Mouse (Mus musculus): ENCODE measurements around the gene Inka2.

Inka2 gene

DNA sequence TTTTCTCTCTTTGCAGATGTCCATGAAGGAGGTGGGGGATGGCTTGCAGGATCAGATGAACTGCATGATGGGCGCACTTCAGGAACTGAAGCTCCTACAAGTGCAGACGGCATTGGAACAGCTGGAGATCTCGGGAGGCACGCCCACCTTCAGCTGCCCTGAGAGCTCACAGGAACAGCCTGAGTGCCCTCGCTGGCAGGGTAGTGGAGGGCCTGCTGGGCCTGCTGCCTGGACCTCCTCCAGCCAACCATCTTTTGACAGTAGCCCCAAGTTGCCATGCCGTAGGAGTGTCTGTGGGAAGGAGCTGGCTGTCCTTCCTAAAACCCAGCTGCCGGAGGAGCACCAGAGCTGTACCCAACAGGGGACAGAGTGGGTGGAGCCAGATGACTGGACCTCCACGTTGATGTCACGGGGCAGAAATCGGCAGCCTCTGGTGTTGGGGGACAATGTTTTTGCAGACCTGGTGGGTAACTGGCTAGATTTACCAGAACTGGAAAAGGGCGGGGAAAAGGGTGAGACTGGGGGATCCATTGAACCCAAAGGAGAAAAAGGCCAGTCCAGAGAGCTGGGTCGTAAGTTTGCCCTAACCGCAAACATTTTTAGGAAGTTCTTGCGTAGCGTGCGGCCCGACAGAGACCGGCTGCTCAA lies 12.1 kb downstream of the Inka2 start:
- in situ Hi-C loops (cut with MboI; ENCODE audit: low pct_unique_long_range_greater_than_20kb in 1 of 2, low sequenced_read_pairs in 2 of 2, unreplicated experiment in 1 of 2) = no loop called here

DNA sequence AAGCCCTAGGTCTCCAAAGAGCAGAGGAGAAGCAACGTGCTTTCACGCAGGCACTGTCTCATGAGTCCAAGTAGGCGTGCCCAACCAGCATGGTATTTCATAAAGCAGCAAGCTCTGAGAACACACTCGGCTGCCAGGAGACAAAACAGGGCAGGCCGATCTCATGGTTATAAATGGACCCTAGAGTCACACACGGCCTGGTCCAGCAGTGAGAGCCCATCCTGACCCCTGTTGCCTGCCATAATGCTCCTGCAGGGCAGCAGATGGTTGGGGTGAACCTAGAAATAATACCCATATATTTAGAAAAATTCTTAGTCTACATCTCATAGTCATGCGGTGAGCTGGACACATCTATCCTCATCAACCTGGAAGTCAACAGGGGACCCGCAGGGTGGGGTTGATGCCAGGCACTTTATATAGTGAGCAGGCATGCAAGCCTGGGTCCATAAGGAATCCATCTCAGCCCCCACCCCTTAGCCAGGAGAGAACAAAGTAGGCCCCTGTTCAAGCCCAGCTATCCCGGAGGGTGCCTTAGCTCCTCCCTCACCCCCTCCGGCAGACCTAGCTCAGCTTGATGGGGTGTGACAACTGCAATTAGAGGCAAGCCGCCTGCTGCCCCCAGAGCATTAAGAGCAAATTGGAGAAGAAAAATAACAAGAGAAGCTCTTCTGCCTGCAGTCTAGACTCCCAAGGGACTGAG lies 13.6 kb downstream of the Inka2 start:
- in situ Hi-C loops (cut with MboI; ENCODE audit: low pct_unique_long_range_greater_than_20kb in 1 of 2, low sequenced_read_pairs in 2 of 2, unreplicated experiment in 1 of 2) = no loop called here

DNA sequence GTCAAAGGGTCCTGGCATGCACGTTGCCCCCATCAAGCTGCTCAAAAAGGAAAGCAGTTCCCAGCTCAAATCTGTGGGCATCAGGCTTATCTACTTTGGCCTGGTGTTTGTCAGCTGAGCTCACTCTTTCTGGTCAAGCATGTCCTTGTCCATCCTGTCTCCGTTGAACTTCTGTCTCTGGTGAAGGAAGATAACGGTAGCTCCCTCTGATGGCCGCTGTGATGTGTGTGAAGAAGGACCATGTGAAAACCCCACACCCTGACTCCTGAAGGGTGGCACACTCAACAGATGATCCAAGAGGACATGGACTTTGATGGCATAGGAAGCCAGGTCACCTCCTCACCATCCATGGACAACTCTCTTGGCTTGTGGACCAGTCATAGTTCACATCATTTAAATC lies 14.3 kb downstream of the Inka2 start:
- in situ Hi-C loops (cut with MboI; ENCODE audit: low pct_unique_long_range_greater_than_20kb in 1 of 2, low sequenced_read_pairs in 2 of 2, unreplicated experiment in 1 of 2) = no loop called here

DNA sequence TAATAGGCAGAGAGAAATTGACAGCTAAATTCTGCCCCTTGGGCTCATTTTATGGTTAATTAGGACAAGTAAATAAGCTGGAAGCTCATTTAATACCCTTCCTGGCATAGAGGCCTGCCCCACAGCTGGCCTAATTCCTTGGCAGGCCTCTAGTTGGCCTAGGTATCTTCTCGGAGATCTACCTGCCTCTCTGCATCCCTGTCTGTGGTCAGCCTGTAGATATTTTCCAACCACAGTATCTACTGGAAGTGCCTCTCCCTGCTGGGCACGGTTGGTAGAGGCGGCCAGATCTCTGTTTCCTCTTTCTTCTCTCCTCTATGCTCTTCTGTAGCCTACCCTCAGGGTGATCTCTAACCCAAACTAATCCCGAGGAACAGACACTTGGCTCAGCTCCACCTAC lies 15.6 kb downstream of the Inka2 start:
- in situ Hi-C loops (cut with MboI; ENCODE audit: low pct_unique_long_range_greater_than_20kb in 1 of 2, low sequenced_read_pairs in 2 of 2, unreplicated experiment in 1 of 2) = no loop called here

DNA sequence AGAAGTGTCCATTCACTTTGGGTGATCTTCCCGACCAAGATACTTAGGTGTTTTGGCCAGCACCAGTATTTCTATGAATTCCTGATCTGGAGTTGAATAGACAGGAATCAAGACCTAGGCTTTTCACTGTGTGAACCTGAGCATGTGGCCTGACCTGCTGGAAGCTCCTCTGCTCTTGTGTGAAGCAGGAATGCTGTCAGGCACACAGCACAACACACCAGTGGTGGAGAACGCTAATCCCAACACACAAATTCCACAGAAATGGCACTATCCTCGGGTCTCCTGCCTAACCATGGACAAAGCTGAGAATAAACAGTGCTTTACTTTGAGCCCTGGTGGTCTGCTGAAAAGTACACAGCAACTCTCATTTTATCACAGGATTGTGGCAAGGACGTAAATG lies 16.1 kb downstream of the Inka2 start:
- in situ Hi-C loops (cut with MboI; ENCODE audit: low pct_unique_long_range_greater_than_20kb in 1 of 2, low sequenced_read_pairs in 2 of 2, unreplicated experiment in 1 of 2) = no loop called here

DNA sequence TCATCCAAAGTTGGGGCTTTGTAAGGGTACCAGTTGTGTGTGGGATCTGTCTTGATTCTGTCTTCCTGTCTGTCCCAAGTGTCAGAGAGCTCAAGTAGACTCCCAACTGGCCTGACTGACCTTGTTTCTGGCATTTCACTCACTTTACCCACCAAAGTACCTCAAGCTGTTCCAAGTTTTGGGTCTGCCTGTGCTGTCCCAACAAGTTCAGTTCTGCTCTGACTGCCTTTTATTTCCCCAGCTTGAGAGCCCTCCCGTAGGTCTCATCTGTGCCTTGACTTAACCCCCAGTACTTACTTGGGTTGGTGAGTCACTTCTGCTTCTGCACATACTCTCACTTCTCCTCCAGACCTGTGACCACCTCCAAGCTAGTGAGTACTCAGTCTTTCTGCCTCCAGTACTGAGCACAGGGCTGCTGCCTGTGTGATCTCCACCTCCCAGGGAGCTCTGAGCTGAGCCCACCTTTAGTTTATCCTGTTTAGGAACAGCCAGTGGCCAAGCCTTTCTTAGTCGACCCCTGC lies 17.3 kb downstream of the Inka2 start:
- in situ Hi-C loops (cut with MboI; ENCODE audit: low pct_unique_long_range_greater_than_20kb in 1 of 2, low sequenced_read_pairs in 2 of 2, unreplicated experiment in 1 of 2) = no loop called here

DNA sequence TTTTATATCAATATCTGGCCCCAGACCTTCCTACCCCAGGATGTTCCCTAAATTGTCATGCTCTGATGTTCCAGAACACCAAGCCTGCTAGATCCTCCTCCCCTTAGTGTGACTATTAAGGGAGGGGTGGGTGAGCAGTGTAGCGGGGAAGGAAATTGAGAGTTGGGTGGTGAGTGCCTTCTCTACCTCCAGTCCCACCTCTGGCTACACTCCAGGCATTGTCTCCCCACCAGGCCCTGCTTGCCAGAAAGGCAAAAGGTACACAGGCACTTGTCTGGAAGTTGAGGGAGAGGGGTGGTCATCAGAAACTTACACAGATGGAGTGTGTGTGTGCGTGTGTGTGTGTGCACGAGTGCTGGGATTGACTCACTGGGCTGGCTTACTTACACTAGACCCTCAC lies 18.1 kb downstream of the Inka2 start:
- in situ Hi-C loops (cut with MboI; ENCODE audit: low pct_unique_long_range_greater_than_20kb in 1 of 2, low sequenced_read_pairs in 2 of 2, unreplicated experiment in 1 of 2) = no loop called here

DNA sequence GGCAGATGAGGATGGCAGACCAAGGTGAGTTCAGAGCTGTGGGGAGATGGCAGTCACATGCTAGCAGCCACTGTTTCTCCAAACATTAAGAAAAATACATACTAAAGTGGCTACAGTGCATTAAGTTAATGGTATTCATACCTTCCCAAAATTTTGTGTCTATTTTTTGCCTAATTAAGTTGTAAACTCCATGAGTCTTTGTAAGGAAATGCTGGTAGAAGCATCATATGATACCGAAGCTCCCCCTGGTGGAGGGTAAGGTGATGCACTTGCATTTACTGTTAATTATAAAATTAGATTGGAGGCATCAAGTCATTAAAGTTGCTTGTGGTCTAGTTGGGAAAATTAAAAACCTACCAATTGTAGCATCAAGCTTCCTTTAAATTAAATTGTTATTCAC lies 21.6 kb downstream of the Inka2 start:
- in situ Hi-C loops (cut with MboI; ENCODE audit: low pct_unique_long_range_greater_than_20kb in 1 of 2, low sequenced_read_pairs in 2 of 2, unreplicated experiment in 1 of 2) = no loop called here

DNA sequence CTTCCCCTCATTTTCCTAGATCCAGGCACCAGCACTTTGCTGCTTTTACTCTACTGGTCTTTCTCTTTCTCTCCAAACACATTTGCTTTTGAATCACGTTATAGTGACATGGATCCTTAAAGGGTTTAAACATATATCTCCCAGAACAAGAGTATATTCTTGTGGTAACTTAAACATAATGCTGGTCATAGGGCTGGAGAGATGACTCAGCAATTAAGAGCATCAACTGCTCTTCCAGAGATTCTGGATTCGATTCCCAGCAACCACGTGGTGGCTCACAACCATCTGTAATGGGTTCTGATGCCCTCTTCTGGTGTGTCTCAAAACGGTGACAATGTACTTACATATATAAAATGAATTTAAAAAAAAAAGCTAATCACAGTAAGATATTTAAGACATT lies 28.0 kb downstream of the Inka2 start:
- in situ Hi-C loops (cut with MboI; ENCODE audit: low pct_unique_long_range_greater_than_20kb in 1 of 2, low sequenced_read_pairs in 2 of 2, unreplicated experiment in 1 of 2) = no loop called here

DNA sequence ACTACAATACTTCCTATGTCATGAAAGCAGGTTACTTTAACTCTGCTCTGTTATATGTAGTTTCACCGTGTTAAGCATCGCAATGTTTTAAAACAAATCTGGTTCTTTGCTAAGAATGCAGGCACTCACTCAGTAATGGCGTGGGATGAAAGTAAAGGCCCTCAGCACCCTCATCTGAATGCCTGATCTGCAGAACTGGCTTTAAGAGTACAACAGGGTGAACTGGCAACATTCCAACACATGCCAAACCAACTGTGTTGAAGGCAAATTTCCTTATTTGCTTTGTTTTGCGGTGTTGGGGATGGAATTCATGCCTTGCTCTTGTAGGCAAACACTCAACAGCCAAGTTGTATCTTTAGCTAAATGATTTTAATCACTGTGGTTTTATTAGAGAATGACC lies 29.1 kb downstream of the Inka2 start:
- in situ Hi-C loops (cut with MboI; ENCODE audit: low pct_unique_long_range_greater_than_20kb in 1 of 2, low sequenced_read_pairs in 2 of 2, unreplicated experiment in 1 of 2) = no loop called here

DNA sequence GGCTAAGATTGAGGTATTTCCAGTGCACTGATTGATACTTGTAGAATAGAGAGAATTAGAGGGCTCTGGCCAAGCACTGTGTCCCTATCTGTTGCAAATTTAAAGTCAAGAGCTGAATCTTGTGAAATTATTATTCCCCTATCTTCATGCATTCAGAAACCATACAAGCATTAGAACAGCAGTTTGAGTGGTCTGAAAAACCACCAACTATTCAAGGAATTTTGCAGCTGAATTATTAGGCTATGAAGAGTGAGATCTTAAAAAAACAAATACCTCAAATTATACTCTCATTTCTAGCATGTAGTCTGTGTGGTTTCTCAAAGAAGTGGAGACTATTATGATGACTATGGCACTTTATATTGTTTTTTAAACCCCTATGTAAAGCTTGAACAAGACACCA lies 30.9 kb downstream of the Inka2 start:
- in situ Hi-C loops (cut with MboI; ENCODE audit: low pct_unique_long_range_greater_than_20kb in 1 of 2, low sequenced_read_pairs in 2 of 2, unreplicated experiment in 1 of 2) = no loop called here

DNA sequence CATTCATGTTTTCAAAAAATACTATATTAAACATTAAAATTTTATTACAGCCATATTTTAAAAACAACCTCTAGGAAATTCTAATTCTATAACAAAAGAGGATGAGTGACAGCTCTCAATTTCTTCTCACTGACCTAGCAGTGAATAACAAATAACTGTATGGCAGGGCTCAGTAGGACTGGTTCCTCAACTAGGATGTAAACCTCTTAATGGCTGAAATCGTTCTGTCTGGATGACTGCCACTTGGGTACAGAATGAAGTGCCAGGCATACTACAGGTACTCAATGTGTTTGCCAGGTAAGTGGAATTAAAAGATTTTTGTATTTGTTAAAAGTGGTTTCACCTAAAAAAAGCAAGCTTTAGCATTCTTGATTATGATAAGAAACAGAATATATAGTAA lies 31.7 kb downstream of the Inka2 start:
- in situ Hi-C loops (cut with MboI; ENCODE audit: low pct_unique_long_range_greater_than_20kb in 1 of 2, low sequenced_read_pairs in 2 of 2, unreplicated experiment in 1 of 2) = no loop called here

DNA sequence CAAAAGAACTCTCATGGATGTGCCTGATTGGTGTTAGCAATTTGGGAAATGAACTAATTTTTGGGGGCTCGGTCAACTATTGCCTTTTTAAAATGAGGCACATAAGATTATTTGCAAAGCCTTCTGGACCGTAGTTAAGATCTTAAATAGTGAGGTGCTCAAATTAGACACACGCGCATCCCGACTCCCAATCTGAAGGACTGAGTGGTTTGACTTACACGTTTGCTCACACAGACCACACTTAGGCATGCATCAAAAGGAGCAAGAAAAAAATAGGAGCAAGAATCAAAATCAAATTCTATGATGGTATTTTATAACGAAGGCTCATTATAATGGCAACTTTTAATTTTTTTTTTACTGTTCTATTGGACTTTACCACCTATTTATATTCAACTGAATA lies 32.7 kb downstream of the Inka2 start:
- in situ Hi-C loops (cut with MboI; ENCODE audit: low pct_unique_long_range_greater_than_20kb in 1 of 2, low sequenced_read_pairs in 2 of 2, unreplicated experiment in 1 of 2) = no loop called here

DNA sequence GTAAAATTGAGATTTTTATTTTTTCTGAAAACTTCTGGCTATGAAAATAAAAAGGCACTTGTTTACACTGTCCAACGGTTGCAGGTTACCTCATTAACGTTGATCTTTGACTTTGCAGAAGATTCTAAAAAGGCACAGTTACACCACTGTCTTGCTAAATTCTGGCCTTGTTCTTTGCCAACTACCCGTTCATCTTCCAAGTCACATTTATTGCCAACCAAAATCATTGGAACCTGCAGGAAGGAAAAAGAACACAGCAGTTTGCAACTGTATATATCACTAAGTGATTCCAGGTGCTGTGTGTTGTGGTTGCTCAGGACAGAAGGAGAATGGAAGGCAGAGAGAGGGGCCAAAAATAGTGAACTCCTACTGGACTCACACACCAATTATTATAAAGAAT lies 33.3 kb downstream of the Inka2 start:
- in situ Hi-C loops (cut with MboI; ENCODE audit: low pct_unique_long_range_greater_than_20kb in 1 of 2, low sequenced_read_pairs in 2 of 2, unreplicated experiment in 1 of 2) = no loop called here

DNA sequence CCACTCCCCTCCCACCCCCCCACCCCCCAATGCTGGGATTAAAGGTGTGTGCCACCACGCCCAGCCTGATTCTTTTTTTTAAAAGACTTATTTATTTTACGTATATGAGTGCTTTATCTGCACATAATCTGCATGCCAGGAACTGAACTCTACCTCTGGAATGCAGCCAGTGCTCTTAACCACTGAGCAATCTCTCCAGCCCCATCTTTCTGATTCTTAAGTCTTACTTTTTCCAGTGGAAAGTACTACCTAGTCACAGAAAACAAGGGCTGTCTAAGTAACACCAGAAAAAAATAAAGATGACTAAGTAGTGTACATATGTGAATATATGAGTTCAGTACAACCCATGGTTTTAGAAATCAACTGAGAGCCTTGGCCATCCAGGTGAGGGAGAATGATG lies 42.1 kb downstream of the Inka2 start:
- in situ Hi-C loops (cut with MboI; ENCODE audit: low pct_unique_long_range_greater_than_20kb in 1 of 2, low sequenced_read_pairs in 2 of 2, unreplicated experiment in 1 of 2) = no loop called here

DNA sequence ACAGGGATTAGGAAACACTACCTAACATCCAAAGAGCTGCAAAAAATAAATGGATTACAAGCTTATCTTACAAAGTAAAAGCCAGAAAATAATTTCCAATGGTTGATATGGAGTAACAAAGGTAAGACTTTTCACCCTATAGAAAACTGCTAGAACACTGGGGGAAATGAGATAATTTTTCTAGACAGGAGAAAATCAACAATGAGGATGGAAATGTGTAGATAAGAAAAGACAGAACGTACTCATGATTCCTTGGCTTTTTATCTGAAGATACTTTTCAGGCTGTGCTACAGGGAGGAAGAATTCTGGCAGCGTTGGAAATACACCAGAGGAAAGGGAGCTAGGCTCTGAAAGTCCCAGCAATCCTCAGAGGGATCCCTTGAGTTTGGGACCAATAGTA lies 46.4 kb downstream of the Inka2 start:
- in situ Hi-C loops (cut with MboI; ENCODE audit: low pct_unique_long_range_greater_than_20kb in 1 of 2, low sequenced_read_pairs in 2 of 2, unreplicated experiment in 1 of 2) = no loop called here

DNA sequence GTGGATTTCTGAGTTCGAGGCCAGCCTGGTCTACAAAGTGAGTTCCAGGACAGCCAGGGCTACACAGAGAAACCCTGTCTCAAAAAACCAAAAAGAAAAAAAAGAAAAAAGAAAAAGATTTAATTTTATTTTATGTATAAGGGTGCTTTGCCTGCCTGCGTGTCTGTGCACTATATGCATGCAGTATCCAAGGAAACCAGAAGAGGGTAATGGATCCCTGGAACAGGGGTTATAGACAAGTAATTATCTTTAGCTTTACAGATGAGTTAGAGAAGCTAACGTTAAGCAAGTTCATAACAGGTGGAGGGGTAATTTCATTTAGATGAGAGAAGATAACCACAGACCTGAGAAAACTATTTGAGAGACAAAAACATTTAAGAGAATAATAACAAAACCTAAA lies 49.8 kb downstream of the Inka2 start:
- in situ Hi-C loops (cut with MboI; ENCODE audit: low pct_unique_long_range_greater_than_20kb in 1 of 2, low sequenced_read_pairs in 2 of 2, unreplicated experiment in 1 of 2) = no loop called here

DNA sequence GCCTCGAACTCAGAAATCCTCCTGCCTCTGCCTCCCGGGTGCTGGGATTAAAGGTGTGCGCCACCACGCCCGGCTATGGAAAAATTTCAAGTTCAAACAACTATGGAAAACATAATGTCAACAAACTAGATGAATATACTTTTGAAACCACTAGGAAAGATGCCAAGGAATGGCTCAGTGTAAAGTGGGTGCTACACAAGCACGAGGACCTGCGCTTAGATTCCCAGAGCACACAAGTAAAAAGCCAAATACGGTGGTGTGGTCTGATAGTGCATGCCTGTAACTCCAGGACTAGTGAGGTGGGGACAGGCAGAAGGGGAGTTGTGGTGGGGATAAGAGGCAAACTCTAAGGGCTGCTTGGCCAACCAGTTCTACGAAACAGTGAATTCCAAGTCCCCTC lies 50.7 kb downstream of the Inka2 start:
- in situ Hi-C loops (cut with MboI; ENCODE audit: low pct_unique_long_range_greater_than_20kb in 1 of 2, low sequenced_read_pairs in 2 of 2, unreplicated experiment in 1 of 2) = no loop called here

DNA sequence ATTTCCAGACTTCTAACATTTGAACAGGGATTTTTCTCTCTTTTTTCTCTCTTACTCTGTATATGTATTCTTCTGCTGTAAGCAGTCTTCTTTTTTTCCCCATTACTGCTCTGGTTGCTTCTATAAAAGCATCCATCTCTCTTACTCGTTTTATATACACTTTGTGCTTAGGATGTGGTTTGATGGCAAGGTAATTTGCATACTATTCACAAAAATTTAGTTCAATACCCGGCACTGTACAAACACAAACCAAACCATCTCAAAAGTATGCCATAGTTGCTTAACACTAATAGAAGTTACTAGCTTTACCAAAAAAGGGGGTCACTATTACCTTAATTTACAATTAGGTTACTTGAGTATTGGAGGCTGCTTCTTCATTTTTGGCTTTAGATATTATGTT lies 52.1 kb downstream of the Inka2 start:
- in situ Hi-C loops (cut with MboI; ENCODE audit: low pct_unique_long_range_greater_than_20kb in 1 of 2, low sequenced_read_pairs in 2 of 2, unreplicated experiment in 1 of 2) = no loop called here

DNA sequence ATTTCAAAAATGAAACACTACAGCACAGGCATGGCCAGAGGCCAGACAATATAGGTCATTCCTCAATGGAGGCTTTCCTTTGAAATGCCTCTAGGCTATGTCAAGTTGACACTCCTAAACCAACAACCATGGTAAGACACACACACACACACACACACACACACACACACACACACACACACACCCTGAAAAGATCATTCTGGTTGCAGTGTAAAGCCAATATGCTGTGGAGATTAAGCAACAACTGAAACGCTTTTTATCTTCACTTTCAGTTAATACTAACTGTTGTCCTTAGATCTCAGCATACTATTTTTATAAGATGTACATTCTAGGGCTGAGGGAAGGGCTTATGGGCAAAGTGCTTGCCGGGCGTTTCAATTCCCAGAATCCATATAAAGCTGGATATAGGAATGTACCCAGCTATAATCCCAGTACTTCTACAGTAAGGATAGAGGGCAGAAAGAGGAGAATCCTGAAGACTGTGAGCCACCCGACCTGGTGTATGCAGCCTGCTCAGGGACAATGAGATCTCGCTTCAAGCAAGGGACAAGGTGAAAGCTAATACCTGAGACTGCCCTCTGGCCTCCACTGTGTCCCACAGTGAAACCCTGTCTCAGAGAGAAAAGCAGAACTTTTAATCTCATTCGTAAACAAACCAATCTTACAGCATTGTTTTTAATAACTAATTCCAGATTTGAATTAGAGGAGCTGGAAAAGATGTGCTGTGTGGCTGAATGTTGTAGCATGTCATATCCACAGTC lies 53.1 kb downstream of the Inka2 start:
- in situ Hi-C loops (cut with MboI; ENCODE audit: low pct_unique_long_range_greater_than_20kb in 1 of 2, low sequenced_read_pairs in 2 of 2, unreplicated experiment in 1 of 2) = no loop called here
